Mouse (Mus musculus): ENCODE measurements around the gene Crim1.

- no peak for TF ChIP-seq CTCF (IDR thresholded peaks at IDR 0.05; ENCODE audit: control insufficient read depth, insufficient read depth, low read length)
- no peak for TF ChIP-seq POLR2A (IDR thresholded peaks at IDR 0.05; ENCODE audit: borderline replicate concordance, control insufficient read depth, low read depth, low read length)
These were observed 33.5 kb upstream of the Crim1 start for GRCm38 (mm10) chr17:78166566-78166965.
